Mouse (Mus musculus) heart, postnatal 10 days (tissue): ENCODE data around the gene Spi1. TPM values are rescaled to one million over a fixed set of nuclear protein-coding genes. Genes with fewer than 3 reads are reported as not detected.

Source experiments
- DNase-seq, 2 experiments: peaks; one replicate each; pipeline ENCODE4 v3.0.0; 2021
- intact Hi-C: fragments of 180-260 bp; cut with DNase I; formaldehyde crosslinking; loops from one replicate; pipeline ENCODE4 v1.15.1; 2025
- total RNA-seq, 2 experiments: library from RNA; stranded (reverse); gene quantifications; 2 replicates each; pipeline ENCODE4 v1.2.3; 2021

Gene Spi1
- total RNA-seq, 2 experiments from 2014 or later, result 2.3 to 3.0 TPM

DNA sequence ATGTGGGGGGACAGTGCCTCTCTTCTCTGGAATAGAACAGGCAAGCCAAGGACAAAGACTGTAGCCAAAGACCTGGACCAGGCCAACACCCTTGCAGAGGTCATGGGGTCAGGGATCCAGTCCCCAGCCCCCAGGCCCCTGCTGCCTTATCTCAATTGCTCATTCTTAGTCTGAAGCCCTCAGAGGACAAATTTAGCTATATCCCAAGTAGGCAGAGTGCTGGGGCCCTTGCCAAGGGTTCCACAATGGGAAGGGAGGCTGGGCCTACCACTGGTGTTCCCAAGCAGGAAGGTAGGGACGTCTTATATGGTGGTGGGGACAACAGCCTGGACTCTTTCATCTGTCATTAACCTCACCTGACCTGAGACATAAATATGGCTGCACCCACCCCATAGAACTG, 36.5 kb downstream of the Spi1 start:
- intact Hi-C loops, result loop anchor here (5.0 kb wide), 2 partner anchors 119 to 139 kb away; partner anchors contain the start of genes Ddb2 and Pacsin3
- peak; percentile 87 for DNase-seq

DNA sequence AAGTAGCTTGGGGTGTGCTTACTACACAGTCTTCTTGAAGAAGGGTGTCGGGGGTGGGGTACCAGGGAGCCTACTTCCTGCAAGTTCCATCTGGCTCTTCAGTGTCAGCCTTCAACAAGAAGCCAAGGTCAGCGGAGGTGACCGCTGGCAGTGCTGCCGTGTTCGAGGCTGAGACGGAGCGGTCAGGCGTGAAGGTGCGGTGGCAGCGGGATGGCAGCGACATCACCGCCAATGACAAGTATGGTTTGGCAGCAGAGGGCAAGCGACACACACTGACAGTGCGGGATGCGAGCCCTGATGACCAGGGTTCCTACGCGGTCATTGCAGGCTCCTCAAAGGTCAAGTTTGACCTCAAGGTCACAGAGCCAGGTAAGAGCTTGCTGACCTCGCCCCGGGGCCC, 36.9 kb downstream of the Spi1 start:
- intact Hi-C loops, result loop anchor here (5.0 kb wide), 2 partner anchors 118 to 138 kb away; partner anchors contain the start of genes Ddb2 and Pacsin3
- DNase-seq, result no peak

DNA sequence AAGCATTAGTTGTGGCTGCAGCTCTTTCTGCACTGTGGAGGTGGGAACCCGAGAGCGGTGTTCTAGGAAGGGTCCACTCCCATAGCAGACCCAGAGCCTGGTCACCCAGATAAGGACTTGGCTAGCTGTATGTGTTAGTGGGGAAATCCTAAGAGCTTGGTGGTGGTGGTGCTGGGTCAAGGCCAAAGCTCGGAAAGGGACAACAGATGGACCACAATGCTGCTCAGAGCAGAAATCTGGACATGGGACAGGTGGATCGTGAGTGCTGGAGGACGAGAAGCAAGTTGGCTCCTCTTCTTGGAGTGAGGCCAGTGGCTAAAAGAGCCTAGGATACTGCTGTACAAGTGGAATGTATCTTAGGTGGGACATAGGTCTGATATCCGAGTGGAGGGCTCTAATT, 37.4 kb downstream of the Spi1 start:
- intact Hi-C loops, result loop anchor here (5.0 kb wide), 2 partner anchors 118 to 138 kb away; partner anchors contain the start of genes Ddb2 and Pacsin3
- peak in 1 of 2 experiments; percentile 56 for DNase-seq

DNA sequence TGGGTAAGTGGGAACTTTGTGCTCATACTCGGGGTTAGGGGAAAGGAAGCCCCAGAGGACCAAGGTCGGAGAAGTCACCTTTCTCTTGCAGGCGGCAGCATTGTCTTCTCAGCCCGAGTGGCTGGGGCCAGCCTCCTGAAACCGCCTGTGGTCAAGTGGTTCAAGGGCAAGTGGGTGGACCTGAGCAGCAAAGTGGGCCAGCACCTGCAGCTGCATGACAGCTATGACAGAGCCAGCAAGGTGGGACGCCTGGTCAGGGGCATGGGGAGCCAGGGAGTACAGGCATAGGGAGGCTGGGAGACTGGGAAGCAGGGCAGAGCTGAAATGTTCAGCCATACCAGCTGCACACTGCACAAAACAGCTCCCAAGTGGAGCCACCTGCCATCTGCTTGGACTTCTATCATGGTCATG, 38.1 kb downstream of the Spi1 start:
- DNase-seq, result peak; percentile 54 to 59
- intact Hi-C loops, result no loop called here

DNA sequence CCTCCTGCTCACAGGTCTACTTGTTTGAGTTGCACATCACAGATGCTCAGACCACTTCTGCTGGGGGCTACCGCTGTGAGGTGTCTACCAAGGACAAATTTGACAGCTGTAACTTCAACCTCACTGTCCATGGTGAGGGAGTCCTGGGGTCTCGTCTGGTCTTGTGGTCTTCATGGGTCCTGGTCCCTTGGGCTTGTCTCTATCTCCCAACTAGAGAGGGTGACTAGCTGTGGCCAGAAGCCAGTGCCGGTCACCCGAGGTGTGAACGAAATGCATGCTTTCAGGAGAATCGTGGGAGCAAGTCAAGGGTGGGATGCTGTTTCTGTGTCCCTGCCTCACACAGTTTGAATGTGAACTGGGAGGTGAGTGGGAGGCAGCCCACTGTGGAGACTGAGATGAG, 38.8 kb downstream of the Spi1 start:
- intact Hi-C loops, result no loop called here
- peak in 1 of 2 experiments; percentile 15 for DNase-seq

DNA sequence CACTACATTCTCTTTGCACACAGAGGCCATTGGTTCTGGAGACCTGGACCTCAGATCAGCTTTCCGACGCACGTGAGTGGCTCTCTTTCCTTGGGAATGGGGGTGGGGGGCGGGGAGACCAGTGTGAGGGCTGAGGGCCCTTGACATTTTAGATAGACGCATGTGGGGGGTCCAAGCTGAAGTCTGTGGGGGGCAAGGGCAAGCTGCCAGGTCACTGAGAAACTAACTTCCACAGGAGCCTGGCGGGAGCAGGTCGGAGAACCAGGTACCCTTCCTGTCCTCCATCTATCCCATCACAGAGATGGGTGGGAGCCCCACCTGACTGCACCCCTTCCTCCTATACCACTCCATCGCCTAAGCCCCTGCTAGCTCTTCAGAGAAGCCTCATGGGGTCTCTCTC, 39.3 kb downstream of the Spi1 start:
- intact Hi-C loops, result no loop called here
- peak in 1 of 2 experiments; percentile 3 for DNase-seq

DNA sequence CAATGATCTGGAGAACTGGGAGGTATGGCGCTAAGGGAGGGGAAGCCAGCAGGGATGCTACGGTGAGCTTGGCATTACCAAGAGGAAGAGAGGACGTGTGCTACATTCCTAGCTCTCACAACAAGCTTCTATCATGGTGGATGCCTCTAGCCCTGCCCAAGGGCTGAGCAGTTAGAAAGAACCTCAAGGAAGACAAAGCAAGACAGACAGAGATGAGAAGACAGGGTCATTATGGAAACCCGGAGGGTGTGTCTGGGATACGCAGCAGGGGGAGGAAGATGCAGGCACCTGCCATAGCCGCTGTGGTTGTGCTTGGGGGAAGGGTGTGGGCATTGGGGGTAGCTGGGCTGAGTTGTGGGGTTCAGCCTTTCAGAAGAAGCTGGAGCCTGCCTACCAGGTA, 41.3 kb downstream of the Spi1 start:
- DNase-seq, result peak in 1 of 2 experiments; percentile 20
- intact Hi-C loops, result no loop called here

DNA sequence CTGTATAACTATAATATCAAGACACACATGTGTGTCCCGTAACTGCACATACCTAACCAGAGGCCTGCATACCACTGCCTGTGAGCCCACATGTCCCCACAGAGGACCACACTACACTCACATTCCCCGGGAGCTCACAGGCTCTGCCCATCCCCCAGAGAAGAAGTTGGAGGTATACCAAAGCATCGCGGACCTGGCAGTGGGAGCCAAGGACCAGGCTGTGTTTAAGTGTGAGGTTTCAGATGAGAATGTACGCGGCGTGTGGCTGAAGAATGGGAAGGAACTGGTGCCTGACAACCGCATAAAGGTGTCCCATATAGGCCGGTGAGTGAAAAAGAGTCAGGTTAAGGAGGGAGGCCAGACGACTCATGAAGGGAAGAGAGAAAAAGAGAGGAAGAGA, 42.9 kb downstream of the Spi1 start:
- intact Hi-C loops, result no loop called here
- peak in 1 of 2 experiments; percentile 46 for DNase-seq

DNA sequence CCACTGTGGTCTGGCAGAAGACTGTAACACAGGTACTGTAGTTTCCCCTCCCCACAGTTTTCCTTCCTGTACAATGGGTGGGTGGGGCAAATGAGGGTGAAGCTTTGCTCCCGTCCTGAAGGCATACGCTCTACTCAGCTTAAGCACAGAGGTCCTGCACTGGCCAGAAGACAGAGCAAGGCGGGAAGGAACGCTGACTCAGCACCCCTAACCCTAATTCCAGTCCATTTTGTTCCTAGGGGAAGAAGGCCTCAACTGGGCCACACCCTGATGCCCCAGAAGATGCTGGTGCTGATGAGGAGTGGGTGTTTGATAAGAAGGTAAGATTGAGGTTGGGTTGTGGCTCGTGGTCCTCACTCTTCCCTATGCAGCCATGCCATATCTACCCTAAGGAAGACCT, 46.6 kb downstream of the Spi1 start:
- no peak for DNase-seq
- intact Hi-C loops, result no loop called here

DNA sequence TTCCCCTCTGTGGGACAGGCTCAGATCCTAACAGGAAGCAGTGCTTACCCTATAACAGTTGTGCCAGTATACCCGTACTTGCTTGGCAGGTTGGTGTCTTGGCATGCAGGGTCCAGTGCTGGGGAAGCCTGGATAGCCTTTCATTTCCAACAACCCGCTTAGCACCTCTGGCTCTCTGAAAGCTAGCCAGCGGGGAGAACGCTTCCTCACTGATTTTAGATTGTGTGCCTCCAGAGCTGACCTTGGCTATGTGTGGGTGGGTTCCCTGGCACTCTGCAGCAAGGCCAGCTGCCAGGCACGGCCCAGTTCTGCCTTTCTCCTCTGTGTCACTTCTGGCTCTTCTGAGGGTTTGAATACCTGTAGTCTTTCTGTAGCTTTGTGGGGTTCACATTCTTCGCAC, 47.9 kb downstream of the Spi1 start:
- peak; percentile 67 to 75 for DNase-seq
- intact Hi-C loops, result no loop called here

DNA sequence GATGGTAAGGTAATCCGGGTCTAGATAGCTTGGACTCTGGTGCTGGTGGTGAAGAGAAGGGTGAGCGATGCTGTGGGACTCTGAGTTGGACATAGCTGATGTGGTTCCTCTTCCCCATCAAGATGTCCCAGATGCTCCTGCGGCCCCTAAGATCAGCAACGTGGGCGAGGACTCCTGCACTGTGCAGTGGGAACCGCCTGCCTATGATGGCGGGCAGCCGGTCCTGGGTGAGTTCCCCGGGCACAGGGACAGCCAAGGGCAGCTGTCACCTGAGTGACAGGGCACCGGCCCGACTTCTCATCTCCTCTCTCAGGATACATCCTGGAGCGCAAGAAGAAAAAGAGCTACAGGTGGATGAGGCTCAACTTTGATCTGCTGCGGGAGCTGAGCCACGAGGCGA, 49.1 kb downstream of the Spi1 start:
- intact Hi-C loops, result no loop called here
- no peak for DNase-seq

DNA sequence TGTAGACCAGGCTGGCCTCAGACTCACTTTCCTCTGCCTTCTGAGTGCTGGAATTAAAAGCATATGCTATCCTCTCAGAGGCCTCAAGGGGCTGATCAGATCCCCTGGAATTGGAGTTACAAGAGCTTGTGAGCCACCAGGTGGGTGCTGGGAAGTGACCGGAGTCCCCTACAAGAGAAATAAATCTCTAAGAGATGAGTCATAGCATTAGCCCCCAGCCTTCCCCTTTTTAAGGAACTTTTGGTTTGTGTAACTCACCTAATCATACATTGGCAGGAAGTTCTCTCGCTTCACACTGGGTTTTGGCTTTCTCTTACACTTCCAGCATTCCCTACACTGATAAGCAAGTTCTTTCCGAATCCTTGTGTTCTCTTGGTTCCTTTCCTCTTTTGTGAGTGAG, 49.8 kb downstream of the Spi1 start:
- DNase-seq, result peak in 1 of 2 experiments; percentile 10
- intact Hi-C loops, result no loop called here

DNA sequence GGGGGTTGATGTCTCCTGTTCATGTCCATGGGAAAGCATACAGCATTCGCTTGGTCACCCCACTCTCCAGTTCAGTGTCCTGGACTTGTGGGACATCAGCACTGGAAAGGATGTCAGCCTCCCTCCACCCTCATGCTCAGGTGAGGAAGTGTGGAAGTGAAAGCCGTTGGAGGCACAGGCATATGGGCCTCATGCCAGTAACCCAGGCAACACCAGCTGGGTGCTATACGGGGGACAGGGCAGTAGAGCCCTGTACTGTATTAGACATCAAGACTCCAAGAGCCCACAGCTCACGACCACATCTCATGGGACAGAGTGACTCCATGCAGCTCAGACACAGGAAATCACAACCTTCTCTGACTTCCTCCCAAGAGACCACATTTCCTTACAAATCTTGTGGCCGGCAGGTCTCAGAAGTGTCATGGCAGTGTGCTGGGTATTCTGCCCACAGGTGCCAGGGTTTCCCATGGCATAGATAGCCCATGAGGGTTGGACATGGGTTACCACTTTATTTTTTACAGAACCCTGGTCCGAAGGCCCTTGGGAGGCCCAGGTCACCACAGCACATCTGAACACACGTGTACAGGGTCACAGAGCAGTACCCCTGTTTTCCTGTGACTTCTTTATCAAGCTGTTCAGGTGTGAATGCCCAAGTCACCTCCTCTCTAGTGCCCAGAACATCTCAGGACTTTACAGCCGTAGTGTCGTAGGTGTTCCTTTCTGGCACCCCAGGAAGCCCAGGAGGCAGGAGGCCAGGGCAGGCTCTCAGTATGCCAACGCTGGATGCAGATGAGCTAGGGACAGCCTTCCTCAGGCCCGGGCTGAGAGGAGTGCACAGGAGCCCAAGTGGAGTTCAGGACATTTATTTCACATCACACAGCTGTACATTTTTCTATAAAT, 54.6 kb downstream of the Spi1 start:
- intact Hi-C loops, result no loop called here
- DNase-seq, result peak; percentile 26 to 31

DNA sequence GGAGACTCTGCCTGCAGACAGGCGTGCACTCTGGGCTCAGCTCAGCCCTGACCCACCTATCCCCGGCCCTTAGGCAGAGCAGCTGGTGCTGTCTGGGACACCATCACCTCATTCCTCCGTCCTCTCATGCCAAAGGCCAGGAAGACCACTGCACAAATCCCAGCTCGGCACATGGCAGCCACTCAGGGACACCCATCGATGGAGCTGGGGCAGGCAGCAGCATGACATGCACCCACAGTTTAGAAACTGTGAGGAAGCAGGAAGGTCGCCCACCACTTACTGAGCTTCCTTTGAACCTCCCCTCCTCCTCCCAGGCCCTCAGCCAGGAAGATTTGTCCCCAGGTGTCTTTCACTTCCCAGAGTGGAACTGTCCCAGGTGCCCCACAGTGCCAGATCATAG, 55.3 kb downstream of the Spi1 start:
- intact Hi-C loops, result no loop called here
- DNase-seq, result peak in 1 of 2 experiments; percentile 35

DNA sequence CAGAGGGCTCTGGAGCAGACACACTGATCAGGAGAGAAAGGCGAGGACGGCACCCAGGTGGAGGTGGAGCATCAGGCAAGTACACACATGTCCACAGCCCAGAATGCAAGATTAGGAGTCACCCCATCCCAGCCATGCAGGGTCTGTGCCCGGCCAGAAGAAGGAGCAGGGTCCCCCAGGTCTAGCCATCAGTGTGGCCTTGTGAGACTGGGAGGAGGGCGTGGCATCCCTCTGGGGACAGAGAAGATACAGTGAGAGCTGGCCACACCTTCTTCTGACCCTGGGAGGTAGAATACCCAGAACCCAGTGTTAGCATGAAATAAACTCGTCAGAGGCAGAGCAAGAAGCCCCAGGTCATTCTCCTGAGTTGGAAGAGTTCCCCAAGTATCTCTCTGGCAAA, 57.1 kb downstream of the Spi1 start:
- no peak for DNase-seq
- intact Hi-C loops, result no loop called here

DNA sequence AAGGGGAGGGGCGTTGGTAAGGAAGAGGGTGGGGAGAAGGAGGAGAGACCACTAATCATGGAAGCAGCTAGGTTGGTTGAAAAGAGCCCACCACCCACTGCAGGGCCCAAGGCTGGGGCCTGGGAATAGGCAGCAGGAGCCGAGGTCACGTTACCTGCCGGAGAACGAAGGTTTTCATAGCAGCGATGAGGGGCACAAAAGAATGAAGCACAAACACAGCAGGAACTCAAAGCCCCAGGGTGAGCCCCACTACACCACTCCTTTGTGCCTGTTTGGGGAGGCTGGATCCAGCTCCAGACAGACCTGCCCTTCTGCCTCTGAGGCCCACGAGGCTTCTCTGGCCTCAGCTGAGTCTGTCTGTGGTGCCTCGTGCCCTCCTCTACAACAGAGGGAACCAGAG, 57.6 kb downstream of the Spi1 start:
- intact Hi-C loops, result no loop called here
- DNase-seq, result peak in 1 of 2 experiments; percentile 22

DNA sequence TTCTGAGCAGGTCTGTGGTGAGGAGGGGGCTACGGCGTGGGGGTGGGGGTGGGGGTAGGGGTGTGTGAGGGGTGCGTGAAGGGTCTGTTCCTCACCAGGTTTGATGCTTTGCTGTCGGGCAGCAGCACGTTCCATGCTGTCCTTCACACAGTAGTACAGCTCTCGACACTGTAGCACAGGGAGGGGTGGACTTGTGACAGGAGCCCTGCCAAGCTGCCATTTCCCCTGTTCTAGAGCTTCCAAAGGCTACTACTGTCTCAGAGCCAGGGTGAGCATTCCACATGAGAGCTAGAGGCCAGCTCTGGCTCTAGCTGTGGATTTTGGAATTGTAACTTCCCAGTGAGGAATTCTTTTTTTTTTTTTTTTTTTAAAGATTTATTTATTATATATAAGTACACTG, 60.7 kb downstream of the Spi1 start:
- peak in 1 of 2 experiments; percentile 37 for DNase-seq
- intact Hi-C loops, result no loop called here

DNA sequence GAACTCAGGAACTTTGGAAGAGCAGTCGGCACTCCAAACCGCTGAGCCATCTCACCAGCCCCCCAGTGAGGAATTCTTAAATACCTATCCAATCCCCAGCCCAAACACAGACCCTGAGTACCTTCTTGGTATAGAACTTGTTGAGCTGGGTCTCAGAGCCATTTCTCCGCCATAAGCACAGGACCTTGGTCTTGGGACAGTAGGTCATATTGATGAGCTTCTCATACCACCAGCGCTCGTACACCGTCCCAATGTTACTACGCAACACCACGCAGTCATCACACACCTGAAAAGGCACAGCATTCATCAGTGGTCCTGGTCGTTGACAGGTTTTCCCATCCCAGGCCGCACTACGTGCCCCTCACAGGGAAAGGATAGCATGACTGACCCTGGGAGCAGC, 61.2 kb downstream of the Spi1 start:
- DNase-seq, result no peak
- intact Hi-C loops, result no loop called here

DNA sequence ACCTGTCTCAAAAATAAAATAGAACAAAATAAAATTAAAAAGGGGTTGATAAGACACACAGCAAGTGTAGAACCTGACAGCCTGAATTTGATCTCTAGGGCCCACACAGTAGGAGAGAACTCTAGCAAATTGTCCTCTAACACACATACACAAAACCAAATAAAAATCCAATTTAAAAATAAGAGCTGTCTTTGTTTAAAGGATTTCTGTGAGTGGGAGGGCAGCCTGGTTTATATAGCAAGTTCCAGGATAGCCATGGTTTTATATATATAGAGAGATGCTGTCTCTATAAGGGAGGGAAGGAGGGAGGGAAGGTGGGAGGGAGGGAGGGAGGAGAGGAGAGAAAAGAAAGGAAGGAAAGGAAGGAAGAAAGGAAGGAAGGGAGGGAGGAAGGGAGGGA, 65.9 kb downstream of the Spi1 start:
- intact Hi-C loops, result no loop called here
- no peak for DNase-seq

DNA sequence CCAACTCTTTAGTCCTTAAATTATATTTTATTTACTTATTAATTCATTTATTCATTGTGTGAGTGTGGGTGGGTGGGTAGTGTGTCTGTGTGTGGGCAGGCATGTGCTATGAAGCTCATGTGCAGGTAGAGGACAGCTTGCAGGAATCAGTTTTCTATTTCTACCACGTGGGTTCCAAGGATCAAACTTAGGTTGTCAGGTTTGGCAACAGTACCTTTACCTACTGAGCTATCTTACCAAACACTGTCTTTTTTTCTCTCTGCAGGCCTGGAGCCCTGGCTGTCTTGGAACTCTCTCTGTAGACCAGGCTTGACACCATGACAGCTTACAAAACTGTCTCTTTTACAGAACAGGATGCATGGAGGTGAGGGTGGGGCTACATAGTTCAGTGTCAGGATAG, 69.1 kb downstream of the Spi1 start:
- intact Hi-C loops, result no loop called here
- no peak for DNase-seq

DNA sequence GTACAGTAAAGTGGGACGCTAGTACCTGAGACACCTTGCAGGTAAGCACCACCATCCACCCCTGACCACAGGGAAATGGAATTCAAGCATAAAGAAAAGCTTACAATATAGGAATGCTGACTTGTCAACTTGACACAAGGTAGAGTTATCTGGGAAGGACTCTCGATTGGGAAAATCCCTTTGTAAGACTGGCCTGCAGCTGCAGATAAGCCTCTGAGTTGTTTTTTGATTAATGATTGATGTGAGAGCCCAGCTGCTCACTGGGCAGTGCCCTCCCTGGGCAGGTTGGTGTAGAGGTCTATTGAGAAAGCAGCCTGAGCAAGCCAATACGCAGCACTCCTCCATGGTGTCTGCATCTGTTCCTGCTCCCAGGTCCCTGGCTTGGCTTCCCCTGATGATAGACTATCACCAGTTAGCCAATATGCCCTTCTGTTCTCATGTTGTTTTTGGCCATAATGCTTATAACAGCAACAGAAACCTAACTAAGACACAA, 70.7 kb downstream of the Spi1 start:
- intact Hi-C loops, result no loop called here
- DNase-seq, result no peak

DNA sequence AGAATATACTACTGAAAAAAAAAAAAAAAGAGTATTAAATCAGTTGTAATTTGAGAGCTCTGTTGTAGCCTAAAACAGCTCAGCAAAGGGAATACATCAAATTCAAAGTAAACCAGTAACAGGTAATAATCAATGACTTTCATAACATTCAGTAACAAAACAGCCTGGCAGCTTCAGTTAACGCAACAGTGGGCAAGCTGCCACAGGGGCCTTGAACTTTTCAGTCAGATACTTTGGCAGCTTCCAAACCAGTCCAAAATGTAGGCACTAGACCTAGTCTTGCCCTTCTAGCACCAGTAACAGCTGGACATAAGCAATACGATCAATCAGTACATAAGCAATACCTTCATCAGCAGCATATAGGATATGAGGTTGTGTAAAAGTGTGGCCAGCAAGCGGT, 71.9 kb downstream of the Spi1 start:
- intact Hi-C loops, result no loop called here
- no peak for DNase-seq
